Mouse (Mus musculus): ENCODE results near the gene Pdgfa.

The Pdgfa gene

DNA sequence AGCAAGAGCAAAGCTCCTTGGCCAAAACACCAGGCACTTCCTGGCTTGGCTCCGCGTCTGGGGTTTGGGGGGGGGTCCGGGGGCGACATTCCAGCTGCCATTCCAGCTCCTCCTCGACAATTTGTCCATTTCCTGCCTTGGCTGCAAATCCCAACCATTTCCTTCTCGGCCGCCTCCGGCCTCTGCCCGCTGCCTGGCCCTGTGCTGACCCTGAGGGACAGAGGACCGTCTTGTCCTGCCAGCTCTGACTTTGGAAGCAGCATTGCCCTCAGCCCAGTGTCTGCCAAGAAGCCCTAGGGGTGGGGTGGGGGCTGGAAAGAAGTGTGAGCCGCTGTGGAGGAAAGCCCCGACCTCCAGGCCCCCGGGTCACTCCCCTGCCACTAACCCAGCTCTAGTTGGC, 44.2 kb downstream of the Pdgfa start:
- DNase-seq = peak; percentile 77

DNA sequence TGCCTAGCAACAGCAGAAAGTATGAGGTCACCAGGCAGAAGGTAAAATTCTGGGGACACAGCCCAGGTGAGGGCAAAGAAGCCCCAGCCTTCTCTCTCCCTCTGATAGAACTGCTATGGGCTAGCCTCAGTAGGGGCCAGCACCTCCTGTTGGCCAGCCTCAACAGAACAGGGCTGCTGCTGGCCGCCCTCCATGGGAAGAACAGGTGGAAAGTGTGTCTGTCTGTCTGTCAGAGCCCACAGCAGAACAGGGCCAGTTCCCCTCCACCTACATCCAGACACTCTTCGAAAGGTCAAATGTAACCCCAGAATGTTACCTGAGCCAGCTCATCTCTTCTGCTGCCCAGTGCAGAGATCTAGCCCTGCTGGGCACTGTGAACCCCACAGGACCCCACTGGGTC, 45.9 kb downstream of the Pdgfa start:
- no peak for DNase-seq

DNA sequence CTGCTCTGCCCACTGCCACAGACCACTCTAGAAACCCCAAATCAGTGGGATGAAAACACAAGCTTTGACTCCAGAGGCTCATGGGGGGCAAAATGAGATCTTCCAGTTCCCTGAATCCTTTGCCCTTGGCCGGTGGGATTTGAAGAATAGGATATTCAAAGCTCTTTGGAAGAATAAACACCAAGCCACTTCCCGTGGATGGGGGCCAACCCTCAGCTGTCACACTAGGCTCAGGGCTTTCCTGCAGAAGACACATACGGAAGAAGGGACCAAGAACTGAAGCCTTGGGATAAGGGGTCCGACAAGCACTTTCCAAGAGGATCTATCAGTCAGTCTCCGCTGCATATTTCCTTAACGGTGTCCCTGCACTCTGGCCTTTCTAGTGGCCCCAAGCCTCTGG, 48.0 kb downstream of the Pdgfa start:
- DNase-seq = peak; percentile 32

DNA sequence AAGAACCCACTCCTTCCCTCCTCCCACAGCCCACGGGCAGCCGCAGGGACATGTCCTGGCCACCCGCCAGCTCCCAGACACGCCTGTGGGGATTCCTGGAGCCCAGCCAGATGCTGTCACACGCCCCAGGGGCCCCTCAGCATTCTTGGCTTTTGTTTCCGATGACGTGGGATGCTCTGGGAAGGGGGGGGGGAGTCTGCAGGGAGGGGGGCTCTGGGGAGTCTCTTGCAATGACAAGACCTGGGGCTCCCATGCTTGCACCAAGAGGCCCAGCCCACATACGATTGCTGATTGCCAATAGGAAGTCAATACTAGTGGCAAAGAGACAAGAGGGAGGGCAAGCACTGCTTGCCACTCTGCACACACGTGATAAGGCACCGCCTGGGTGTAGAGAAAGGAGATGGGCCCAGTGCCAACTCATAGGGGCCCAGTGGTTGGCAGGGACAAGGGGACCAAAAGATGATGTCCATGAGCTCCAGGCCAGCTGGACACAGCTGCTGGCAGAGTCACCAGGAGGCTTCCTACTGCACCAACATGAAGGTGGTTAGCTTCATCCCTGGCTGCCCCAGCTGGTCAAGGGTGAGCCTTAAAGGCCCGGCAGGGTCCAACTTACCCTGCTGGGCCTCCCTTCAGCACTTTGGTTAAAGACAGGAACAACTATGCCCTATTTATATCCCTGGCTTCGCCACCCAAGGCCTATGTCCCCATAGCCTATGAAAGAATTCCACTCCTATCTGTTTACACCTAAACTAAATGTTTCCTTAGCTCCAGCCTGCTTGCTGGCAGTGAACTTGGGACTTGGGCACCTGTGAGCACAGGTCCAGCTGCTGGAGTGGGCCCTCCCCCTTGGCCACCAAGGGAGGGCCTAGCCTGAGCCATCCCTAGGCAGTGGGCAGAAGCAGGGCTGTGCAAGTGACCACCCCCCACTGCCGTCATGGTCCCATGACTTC, 48.9 kb downstream of the Pdgfa start:
- DNase-seq = peak; percentile 80

DNA sequence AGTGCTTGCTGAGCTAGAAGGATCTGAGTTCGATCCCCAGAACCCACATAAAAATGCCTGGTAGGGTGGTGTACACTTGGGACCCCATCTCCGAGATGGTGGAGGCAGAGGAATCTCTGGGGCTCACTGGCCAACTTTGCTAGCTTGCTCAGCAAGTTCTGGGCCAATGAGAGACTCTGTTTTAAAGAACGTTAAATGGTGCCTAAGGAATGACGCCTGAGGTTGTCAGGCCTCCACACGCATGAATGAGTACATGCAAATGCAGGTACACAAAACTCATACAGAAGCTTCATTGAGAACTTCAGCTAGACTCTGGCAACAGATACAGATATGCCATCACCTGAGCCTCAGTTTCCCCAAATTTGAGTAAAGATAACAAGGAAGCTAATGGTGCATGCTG, 49.7 kb downstream of the Pdgfa start:
- DNase-seq = no peak

DNA sequence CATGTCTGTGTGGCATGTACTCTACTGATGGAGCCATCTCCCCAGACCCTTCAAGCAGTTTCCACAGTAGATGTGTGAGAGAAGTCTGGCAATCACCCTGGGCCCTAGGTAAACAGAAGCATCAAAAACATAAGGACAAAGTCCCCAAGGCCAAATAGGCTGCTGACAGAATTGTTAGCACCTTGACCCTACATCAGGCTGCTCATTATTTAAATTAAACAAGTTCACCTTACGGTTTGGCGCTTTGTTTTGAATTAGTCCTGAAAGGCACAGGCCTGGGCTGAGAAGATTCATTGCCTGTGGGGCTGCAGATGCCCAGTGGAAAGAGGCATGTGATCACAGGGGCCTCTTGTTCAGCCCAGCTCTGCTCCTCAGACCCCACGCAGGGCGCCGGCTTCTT, 50.2 kb downstream of the Pdgfa start:
- no peak for DNase-seq

DNA sequence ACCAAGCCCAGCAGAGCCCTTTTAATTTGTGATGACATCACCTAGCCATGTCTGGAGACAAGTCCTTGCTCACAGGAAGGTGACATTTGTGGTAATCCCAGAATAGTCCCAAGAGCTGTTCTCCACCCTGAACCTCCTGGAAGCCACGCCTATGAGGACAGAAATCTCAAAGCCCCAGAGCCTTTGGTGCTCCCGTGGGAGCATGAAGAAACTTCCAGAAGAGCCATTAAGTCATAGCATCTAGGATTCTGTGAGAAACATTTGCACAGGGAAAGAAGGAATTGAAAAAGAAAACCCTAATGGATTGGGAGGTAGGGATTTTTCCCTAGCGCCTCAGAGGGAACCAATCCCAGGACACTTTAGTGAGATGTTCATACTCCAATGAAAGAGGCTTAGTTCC, 52.2 kb downstream of the Pdgfa start:
- DNase-seq = no peak

DNA sequence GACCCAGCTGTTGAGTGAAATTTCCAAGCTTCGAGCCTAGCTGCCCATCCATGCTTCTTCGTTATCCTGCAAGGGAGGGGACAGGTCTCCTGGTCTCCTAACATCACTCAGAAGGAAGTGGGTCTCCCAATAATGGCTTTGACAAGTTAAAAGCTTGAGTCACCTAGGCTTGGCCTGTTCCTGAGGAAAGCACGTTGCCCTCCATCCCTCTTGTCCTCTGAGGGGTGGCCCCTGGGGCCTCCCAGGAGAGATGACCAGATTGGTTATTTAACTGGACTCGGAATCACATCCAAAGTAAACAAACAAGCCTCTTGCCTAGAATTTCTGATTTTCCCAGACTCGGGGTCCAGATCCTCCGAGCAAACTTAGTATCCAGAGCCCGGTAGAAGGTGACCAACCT, 52.6 kb downstream of the Pdgfa start:
- DNase-seq = no peak

DNA sequence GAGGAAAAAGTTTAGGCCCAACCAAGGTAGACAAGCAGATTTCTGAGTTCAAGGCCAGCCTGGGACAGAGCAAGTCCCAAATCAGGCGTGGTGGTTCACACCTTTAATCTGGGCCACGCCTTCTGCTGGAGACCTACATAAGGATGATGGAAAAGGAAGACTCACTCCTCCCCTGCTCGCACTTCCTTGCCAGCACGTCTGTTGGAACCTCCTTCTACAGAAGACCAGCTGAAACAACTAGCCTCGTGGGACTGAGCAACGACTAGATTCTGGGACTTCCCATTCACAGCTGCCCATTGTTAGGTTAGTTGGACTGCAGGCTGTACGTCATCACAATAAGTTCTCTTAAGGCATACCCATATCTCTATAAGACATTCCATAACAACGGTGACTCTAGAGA, 55.3 kb downstream of the Pdgfa start:
- no peak for DNase-seq

DNA sequence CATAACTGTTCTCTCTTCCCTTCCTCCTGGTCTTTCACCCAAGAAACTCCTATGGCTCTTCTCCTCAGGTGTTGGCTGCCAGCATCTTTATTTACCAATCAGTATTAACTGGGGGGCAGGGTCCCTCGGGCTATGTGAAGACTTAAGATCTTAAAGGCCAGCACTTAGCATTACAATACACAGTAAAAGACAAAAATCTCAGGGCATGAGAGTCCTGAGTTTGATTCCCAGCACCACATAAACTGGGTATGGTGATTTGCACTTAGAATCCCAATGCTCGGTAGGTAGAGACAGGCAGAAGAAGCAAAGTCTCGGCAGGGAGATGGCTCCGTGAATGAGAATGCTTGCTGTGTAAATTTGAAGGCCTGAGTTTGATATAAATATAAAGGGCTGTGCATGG, 56.6 kb downstream of the Pdgfa start:
- no peak for DNase-seq

DNA sequence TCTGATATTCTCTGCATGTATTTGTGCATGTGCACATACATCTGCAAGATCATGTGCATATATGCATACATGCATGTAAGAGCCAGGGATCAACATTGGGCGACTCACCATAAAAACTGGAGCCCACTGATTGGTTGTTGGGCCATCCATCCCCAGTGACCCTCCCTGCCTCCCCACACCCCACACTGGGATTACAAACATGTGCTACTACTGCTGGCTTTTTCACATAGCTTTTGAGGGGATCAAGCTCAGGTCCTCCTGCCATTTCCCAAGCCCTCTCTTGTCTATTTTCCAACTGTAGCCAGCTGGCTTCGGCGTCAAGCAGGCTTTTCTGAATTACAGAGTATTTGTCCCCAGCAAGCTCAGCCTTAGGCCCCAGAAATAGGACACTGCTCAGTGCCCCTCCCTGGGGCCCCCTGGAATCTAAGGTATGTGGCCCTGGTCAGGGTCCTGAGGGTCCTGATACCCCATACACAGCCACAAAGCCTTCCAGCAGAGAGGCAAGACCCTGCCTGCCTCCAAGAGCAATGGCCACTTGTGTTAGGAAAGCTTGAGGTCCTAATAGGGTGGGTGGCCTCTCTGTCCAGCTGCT, 58.5 kb downstream of the Pdgfa start:
- no peak for DNase-seq

DNA sequence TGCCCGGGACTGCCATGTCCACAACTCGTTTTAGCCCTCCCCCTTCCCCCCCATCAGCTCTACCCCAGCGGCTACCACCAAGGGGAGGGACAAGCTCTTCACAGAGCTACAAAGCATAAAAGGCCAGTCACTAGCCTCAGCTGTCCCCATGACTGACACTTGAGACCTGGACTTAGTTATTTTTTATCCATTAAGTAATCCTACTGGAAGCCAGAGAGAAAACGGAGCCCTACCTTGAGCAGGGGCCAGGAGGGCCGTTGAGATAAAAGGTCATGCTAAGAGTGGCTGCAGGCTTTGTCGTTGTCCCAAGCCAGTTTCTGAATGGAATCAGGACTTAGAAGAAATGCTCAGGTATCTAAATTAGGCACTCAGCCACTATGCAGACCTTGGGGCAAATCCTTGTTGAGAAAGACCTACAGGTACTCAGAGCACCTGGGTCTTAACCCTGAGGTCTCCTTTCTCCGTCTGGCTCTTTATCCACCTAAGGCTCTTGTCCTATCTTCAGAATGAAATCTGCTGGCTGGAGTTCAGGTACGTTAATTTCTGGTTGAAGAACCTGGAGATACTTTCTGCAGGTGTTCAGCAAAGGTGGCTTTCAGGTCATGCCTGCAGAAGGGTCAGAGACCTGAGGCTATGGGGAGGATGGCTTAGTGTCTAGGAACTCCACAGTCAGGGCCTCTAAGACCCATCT, 60.6 kb downstream of the Pdgfa start:
- no peak for DNase-seq

DNA sequence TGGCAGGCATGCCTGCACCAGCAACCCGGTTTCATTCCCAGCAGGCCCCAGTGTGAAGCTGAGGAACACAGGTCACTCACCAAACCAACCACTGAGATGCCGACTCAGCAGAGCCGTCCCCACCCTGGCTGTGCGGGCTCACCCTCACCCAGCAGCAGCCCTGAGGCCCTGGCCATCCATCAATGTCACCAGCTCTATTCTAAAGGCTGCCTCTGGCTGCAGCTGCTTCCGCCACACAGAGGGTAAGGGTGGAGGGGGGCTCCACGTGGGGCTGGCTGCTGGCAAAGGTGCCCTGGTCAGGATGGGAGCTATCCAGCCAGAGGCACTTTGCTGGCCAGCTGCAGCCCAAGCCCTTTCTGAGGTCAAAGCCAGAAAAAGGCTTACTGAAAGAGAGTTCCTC, 62.6 kb downstream of the Pdgfa start:
- DNase-seq = peak; percentile 68

DNA sequence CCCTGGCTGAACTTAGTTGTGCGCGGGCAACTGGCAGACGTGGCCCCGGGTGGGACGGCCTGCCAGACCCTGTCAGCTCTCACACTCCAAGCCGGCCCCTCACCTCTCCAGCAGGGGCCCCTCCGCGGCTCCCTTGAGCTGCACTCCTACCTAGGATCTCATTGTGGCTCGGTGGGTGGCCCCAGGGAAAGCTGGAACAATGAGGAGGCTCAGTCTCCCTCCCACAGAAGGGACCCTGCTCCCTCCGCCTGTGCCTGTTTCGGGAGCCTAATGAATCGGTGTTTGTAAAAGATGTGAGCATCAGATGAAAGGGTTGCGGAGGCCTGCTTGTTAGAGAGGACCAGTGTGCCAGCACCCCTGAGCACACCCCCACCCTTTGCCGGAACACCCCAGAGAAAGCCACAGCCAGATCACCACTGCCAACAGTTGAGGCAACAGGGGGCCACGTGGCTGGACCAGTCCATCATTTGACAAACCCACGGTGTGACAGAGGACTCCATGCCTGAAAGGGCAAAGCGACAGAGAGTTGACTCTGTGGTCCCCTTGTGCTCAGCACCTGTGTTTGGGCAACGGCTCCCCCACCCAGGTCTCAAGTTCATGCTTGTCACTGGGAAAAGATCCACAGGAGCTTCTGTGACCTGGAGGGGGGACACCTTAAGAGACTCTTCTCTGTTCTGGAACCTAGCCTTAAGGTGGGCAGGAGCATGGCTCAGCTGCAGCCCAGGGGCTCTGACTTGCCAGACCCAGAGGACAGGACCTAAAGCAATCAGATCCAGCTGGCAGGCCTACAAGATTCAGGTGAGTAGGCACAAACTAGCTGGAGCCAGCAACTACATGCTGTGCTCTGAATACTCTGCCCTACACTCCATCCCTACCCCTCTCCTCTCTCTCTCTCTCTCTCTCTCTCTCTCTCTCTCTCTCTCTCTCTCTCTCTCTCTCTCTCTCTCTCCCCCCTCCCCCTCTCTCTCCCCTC, 64.4 kb downstream of the Pdgfa start:
- peak; percentile 58 for DNase-seq

DNA sequence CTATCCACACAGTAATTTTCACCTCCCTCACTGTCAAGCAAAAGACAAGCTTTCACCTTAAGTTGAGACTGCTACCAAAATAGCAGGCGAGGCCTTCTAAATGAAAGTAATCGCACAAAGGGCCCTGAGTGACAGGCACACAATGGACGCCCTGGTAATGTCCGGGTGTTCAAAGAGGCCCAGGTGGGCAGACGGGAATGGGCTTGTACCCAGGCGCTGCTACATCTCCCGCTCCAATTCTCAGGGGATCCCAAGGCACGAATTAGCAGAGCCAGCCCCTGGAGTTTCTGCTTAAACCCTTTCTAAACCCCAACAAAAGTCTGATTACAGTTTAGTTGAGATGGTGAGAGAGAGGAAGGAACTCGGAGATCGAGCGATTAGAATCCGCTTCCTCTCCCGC, 65.3 kb downstream of the Pdgfa start:
- no peak for DNase-seq

DNA sequence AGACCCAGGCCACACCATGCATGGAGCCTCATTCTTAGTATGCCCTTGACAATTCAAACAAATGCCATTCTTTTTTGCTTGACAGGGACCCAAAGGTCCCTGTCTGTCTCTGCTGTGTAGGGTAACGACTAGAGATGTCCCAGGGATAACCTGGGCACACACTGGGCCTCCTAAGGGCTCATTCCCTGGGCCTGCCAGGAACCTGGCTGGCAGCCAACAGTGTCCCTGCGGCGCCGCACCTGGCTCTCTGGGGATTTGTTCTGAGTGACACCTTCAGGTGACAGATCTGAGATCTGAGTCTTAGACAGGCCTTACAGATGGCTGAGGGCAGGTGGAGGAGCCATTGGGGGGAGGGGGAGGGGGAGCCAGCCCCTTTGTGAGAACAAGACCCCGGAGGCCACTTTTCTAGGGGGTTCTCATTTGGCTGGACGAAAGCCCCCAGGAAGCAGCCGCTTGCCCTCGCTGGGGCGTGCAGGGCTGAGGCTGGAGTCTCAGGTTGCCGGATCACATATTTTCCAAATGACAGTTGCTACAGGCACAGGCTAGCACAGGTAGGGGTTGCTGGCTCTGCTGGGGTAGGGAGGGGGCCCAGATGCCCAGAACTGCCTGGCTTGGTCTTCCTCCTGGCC, 67.2 kb downstream of the Pdgfa start:
- no peak for DNase-seq

Measured in kidney, postnatal 14 days (tissue).